Mouse (Mus musculus): ENCODE results near the gene Misp.

DNA sequence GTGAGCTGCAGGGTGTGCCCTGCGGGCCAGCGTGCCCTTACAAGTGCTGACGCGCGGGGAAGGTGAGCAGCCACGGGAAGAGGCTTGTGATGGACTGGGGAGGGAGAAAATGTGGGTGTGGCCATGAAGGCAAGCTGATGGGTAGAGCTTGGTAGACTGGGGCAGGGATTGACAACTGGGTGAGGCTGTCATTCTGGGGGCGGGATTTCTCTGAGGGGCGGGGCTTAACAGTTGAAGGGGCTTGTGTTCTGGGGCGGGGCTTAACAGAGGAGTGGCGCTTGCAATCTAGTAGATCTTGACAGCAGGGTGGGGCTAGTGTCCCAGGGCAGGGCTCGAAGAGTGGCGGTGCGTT lies 40.1 kb upstream of the Misp start:
- TF ChIP-seq CTCF (IDR thresholded peaks at IDR 0.05; ENCODE audit: extremely low read depth, insufficient read length, insufficient replicate concordance, low read depth, low read length) (no peak), POLR2A (IDR thresholded peaks at IDR 0.05; ENCODE audit: low read depth, low read length) (no peak)
